Mouse (Mus musculus) brain, embryonic 14.5 days (tissue): ENCODE measurements around the gene Uso1.

Source experiments
- CTCF ChIP-seq: fragments of 200-500 bp; IDR thresholded peaks from 2 replicates; pipeline ENCODE4 v1.5.1; 2012; ENCODE audit warnings: inconsistent platforms, mild to moderate bottlenecking, moderate library complexity, borderline replicate concordance; ENCODE audit not compliant: insufficient read depth, insufficient read length; ENCODE audit errors: extremely low read depth
- POLR2A ChIP-seq: fragments of 200-500 bp; IDR thresholded peaks from 2 replicates; pipeline ENCODE4 v1.6.1; 2012; ENCODE audit warnings: mild to moderate bottlenecking, inconsistent platforms, borderline replicate concordance; ENCODE audit not compliant: poor library complexity, insufficient read depth, insufficient read length, severe bottlenecking; ENCODE audit errors: extremely low read depth

- TF ChIP-seq POLR2A (no peak), CTCF (no peak)
Measured at GRCm38 (mm10) chr5:92245483-92245882, 107.7 kb downstream of the Uso1 start.
